Mouse (Mus musculus): ENCODE results near the gene Ulk4. TPM values are rescaled to one million over a fixed set of nuclear protein-coding genes. Genes with fewer than 3 reads are reported as not detected.

Gene Ulk4
- 143 and 159 TPM in 2 replicates for polyA plus RNA-seq (2015; fragmentation: Nextera tagmentation; extraction: Ambion mirVana)

GRCm38 (mm10) chr9:121277118-121278060 is at the start of gene Ulk4:
TSS of gene Ulk4 (minus strand) at chr9:121277197.
- Histone ChIP-seq H3K4me2 (replicated peaks) (peak within 1 kb of the TSS; percentile 90), H3K9ac (peak within 1 kb of the TSS; percentile 54), H3K36me3 (no peaks in the 10 kb centered on the region), H3K9me3 (replicated peaks) (no peaks in the 10 kb centered on the region), H3K4me3 (replicated peaks) (peak within 1 kb of the TSS; percentile 83), H3K27me3 (no peaks in the 10 kb centered on the region), H3K27ac (replicated peaks) (peak within 1 kb of the TSS; percentile 86), H3K4me1 (peaks cover 17% of the 10 kb centered on the region)
- ATAC-seq (ENCODE audit: insufficient number of reproducible peaks, low FRiP score, low TSS enrichment, low read depth), result peak; percentile 94
- WGBS, result under 1% methylated on average over 59 of the region's 59 CpGs

- H3K27me3 ChIP-seq, result no peaks in the 10 kb centered on the region
- no peak overlapping the region for H3K4me2 ChIP-seq (replicated peaks)
- H3K9me3 ChIP-seq (replicated peaks), result 0 out of 2 replicates have a peak, but pooled peaks cover 4% of the 10 kb centered on the region
- WGBS, result 95% methylated on average over 14 of the region's 14 CpGs
- H3K4me3 ChIP-seq (replicated peaks), result no peak overlapping the region
- no peak for ATAC-seq (ENCODE audit: insufficient number of reproducible peaks, low FRiP score, low TSS enrichment, low read depth)
- H3K36me3 ChIP-seq, result peaks cover 10% of the 10 kb centered on the region; the same call in 1 of the 2 replicates
- peaks cover 13% of the 10 kb centered on the region; the same call in 1 of the 2 replicates for H3K4me1 ChIP-seq
- H3K9ac ChIP-seq, result no peak overlapping the region
- no peak overlapping the region for H3K27ac ChIP-seq (replicated peaks)
These were observed 45.0 kb upstream of the Ulk4 start for GRCm38 (mm10) chr9:121322034-121322433.

- Histone ChIP-seq H3K9ac (no peak overlapping the region), H3K4me1 (peaks cover 21% of the 10 kb centered on the region), H3K27me3 (no peaks in the 10 kb centered on the region), H3K36me3 (peaks cover 10% of the 10 kb centered on the region; the same call in 1 of the 2 replicates), H3K4me2 (replicated peaks) (no peak overlapping the region), H3K4me3 (replicated peaks) (no peak overlapping the region), H3K9me3 (replicated peaks) (0 out of 2 replicates have a peak, but pooled peaks cover 4% of the 10 kb centered on the region), H3K27ac (replicated peaks) (no peak overlapping the region)
- no peak for ATAC-seq (ENCODE audit: insufficient number of reproducible peaks, low FRiP score, low TSS enrichment, low read depth)
- WGBS, result 90% methylated on average over 2 of the region's 2 CpGs
These were observed 44.1 kb upstream of the Ulk4 start for GRCm38 (mm10) chr9:121321118-121321517.

GRCm38 (mm10) chr9:121320433-121320832 is 43.4 kb upstream of the Ulk4 start:
- 69% methylated on average over 2 of the region's 2 CpGs for WGBS
- no peak for ATAC-seq (ENCODE audit: insufficient number of reproducible peaks, low FRiP score, low TSS enrichment, low read depth)
- Histone ChIP-seq H3K27me3 (no peaks in the 10 kb centered on the region), H3K4me1 (peaks cover 28% of the 10 kb centered on the region), H3K4me2 (replicated peaks) (no peak overlapping the region), H3K36me3 (peaks cover 10% of the 10 kb centered on the region; the same call in 1 of the 2 replicates), H3K4me3 (replicated peaks) (no peak overlapping the region), H3K9me3 (replicated peaks) (0 out of 2 replicates have a peak, but pooled peaks cover 4% of the 10 kb centered on the region), H3K9ac (no peak overlapping the region), H3K27ac (replicated peaks) (no peak overlapping the region)

- no peak overlapping the region for H3K27ac ChIP-seq (replicated peaks)
These were observed 42.4 kb upstream of the Ulk4 start for GRCm38 (mm10) chr9:121319323-121319966.

GRCm38 (mm10) chr9:121316621-121317405 is 39.8 kb upstream of the Ulk4 start:
- H3K4me1 ChIP-seq, result peaks cover 62% of the 10 kb centered on the region
- no peak for ATAC-seq (ENCODE audit: insufficient number of reproducible peaks, low FRiP score, low TSS enrichment, low read depth)

More at GRCm38 (mm10) chr9:121319323-121319966, 42.4 kb upstream of the Ulk4 start:
- Histone ChIP-seq H3K27me3 (no peaks in the 10 kb centered on the region), H3K9me3 (replicated peaks) (0 out of 2 replicates have a peak, but pooled peaks cover 4% of the 10 kb centered on the region), H3K4me1 (peaks cover 37% of the 10 kb centered on the region), H3K9ac (no peak overlapping the region), H3K36me3 (peaks cover 10% of the 10 kb centered on the region; the same call in 1 of the 2 replicates), H3K4me3 (replicated peaks) (no peak overlapping the region), H3K4me2 (replicated peaks) (no peak overlapping the region)
- ATAC-seq (ENCODE audit: insufficient number of reproducible peaks, low FRiP score, low TSS enrichment, low read depth), result no peak
- WGBS, result 57% methylated on average over 10 of the region's 10 CpGs

GRCm38 (mm10) chr9:121315901-121316595 is 39.1 kb upstream of the Ulk4 start:
- WGBS, result 71% methylated on average over 4 of the region's 4 CpGs
- H3K27ac ChIP-seq (replicated peaks), result no peak overlapping the region
- no peaks in the 10 kb centered on the region for H3K27me3 ChIP-seq
- no peak overlapping the region for H3K4me3 ChIP-seq (replicated peaks)
- peaks cover 63% of the 10 kb centered on the region for H3K4me1 ChIP-seq
- ATAC-seq (ENCODE audit: insufficient number of reproducible peaks, low FRiP score, low TSS enrichment, low read depth), result no peak
- no peak overlapping the region for H3K4me2 ChIP-seq (replicated peaks)
- no peak overlapping the region for H3K9ac ChIP-seq
- H3K36me3 ChIP-seq, result 0 out of 2 replicates have a peak, but pooled peaks cover 4% of the 10 kb centered on the region
- no peaks in the 10 kb centered on the region for H3K9me3 ChIP-seq (replicated peaks)

More at GRCm38 (mm10) chr9:121316621-121317405, 39.8 kb upstream of the Ulk4 start:
- Histone ChIP-seq H3K9ac (no peak overlapping the region), H3K4me2 (replicated peaks) (no peak overlapping the region), H3K27ac (replicated peaks) (peak overlapping the region; percentile 66), H3K36me3 (peaks cover 6% of the 10 kb centered on the region; the same call in 1 of the 2 replicates), H3K27me3 (no peaks in the 10 kb centered on the region), H3K9me3 (replicated peaks) (0 out of 2 replicates have a peak, but pooled peaks cover 2% of the 10 kb centered on the region), H3K4me3 (replicated peaks) (no peak overlapping the region)
- 60% methylated on average over 12 of the region's 12 CpGs for WGBS

- peak overlapping the region; percentile 88 for H3K27ac ChIP-seq (replicated peaks)
- H3K9ac ChIP-seq, result no peak overlapping the region
- peaks cover 60% of the 10 kb centered on the region for H3K4me1 ChIP-seq
- ATAC-seq (ENCODE audit: insufficient number of reproducible peaks, low FRiP score, low TSS enrichment, low read depth), result peak; percentile 29; the same call in 1 of the 2 replicates
- no peaks in the 10 kb centered on the region for H3K27me3 ChIP-seq
- 7% methylated on average over 14 of the region's 14 CpGs for WGBS
- peak overlapping the region; percentile 62 for H3K4me2 ChIP-seq (replicated peaks)
- H3K9me3 ChIP-seq (replicated peaks), result no peaks in the 10 kb centered on the region
- no peaks in the 10 kb centered on the region for H3K36me3 ChIP-seq
- peak overlapping the region; percentile 33 for H3K4me3 ChIP-seq (replicated peaks)
These were observed 37.6 kb upstream of the Ulk4 start for GRCm38 (mm10) chr9:121314541-121315152.

GRCm38 (mm10) chr9:121313656-121314374 is 36.8 kb upstream of the Ulk4 start:
- H3K4me2 ChIP-seq (replicated peaks), result peak overlapping the region; percentile 62
- H3K27me3 ChIP-seq, result no peaks in the 10 kb centered on the region
- H3K36me3 ChIP-seq, result no peaks in the 10 kb centered on the region
- peak overlapping the region; percentile 33 for H3K4me3 ChIP-seq (replicated peaks)
- 0 out of 2 replicates have a peak overlapping the region, but pooled peaks have one; percentile 9 for H3K9ac ChIP-seq
- H3K27ac ChIP-seq (replicated peaks), result peak overlapping the region; percentile 88
- WGBS, result 1% methylated on average over 21 of the region's 21 CpGs
- peaks cover 56% of the 10 kb centered on the region for H3K4me1 ChIP-seq
- ATAC-seq (ENCODE audit: insufficient number of reproducible peaks, low FRiP score, low TSS enrichment, low read depth), result peak; percentile 89
- H3K9me3 ChIP-seq (replicated peaks), result no peaks in the 10 kb centered on the region
